Mouse (Mus musculus) urinary bladder, adult 18-20 months (tissue): ENCODE data around the gene Mnx1.
A peak's percentile ranks its signal among the peaks of the same experiment; 100 is the strongest.

ENCODE experiments used
- DNase-seq, 2 experiments: peaks; one replicate each; pipeline ENCODE4 v3.0.0; 2022; ENCODE audit warnings: low spot score in 2 of 2, mixed read lengths in 2 of 2

Mnx1 gene

GRCm38 (mm10) chr5:29478208-29479197 is at the start of gene Mnx1:
Mnx1 (minus strand) TSS chr5:29478470.
- DNase-seq: no peak

GRCm38 (mm10) chr5:29516432-29516831 is 38.2 kb upstream of the Mnx1 start:
- DNase-seq: no peak

GRCm38 (mm10) chr5:29515888-29516287 is 37.6 kb upstream of the Mnx1 start:
- no peak for DNase-seq

- no peak for DNase-seq
Observed at GRCm38 (mm10) chr5:29507013-29507412, 28.7 kb upstream of the Mnx1 start.

GRCm38 (mm10) chr5:29487321-29487720 is 9.1 kb upstream of the Mnx1 start:
- DNase-seq: no peak

- DNase-seq: no peak
Observed at GRCm38 (mm10) chr5:29485941-29486320, 7.7 kb upstream of the Mnx1 start.

- no peak for DNase-seq
Observed at GRCm38 (mm10) chr5:29484965-29485940, 7.0 kb upstream of the Mnx1 start.

GRCm38 (mm10) chr5:29483801-29484200 is 5.5 kb upstream of the Mnx1 start:
- no peak for DNase-seq

GRCm38 (mm10) chr5:29479198-29479593 is 926 bp upstream of the Mnx1 start:
- DNase-seq: no peak

GRCm38 (mm10) chr5:29477474-29478207 is 629 bp downstream of the Mnx1 start:
- DNase-seq: no peak

GRCm38 (mm10) chr5:29476021-29476420 is 2.2 kb downstream of the Mnx1 start:
- DNase-seq: no peak

- no peak for DNase-seq
Observed at GRCm38 (mm10) chr5:29475556-29475955, 2.7 kb downstream of the Mnx1 start.

- no peak for DNase-seq
Observed at GRCm38 (mm10) chr5:29475041-29475440, 3.2 kb downstream of the Mnx1 start.

- no peak for DNase-seq
Observed at GRCm38 (mm10) chr5:29474246-29474960, 3.9 kb downstream of the Mnx1 start.

- DNase-seq: no peak
Observed at GRCm38 (mm10) chr5:29473551-29474245, 4.6 kb downstream of the Mnx1 start.

- DNase-seq: peak in 1 of 2 experiments; percentile 8
Observed at GRCm38 (mm10) chr5:29471855-29472665, 6.2 kb downstream of the Mnx1 start.

GRCm38 (mm10) chr5:29471396-29471795 is 6.9 kb downstream of the Mnx1 start:
- no peak for DNase-seq

- no peak for DNase-seq
Observed at GRCm38 (mm10) chr5:29470851-29471394, 7.3 kb downstream of the Mnx1 start.

- DNase-seq: no peak
Observed at GRCm38 (mm10) chr5:29470271-29470670, 8.0 kb downstream of the Mnx1 start.
